Mouse (Mus musculus) kidney, postnatal 36 days (tissue): ENCODE measurements at regions not wholly inside any gene's neighbourhood (a gene's known extent, or its start where the extent isn't known, plus 50 kb on each side); places are given as distances from the start of the nearest gene placed in this dataset.
"Not testable (repeated sequence)": the region's sequence is repeated elsewhere in the genome, so short reads cannot be mapped to it uniquely, and the experiment has no call there.

Experiments
- DNase-seq, 2 experiments: peaks; one replicate each; pipeline ENCODE4 v3.0.0; 2021 to 2022; ENCODE audit warnings: mixed read lengths in 2 of 2

- DNase-seq: no peak
Observed at GRCm38 (mm10) chr7:139323026-139323425, 65.9 kb upstream of the Inpp5a start.

GRCm38 (mm10) chr7:139327030-139327429 lies 61.9 kb upstream of the Inpp5a start:
- no peak for DNase-seq

- peak in 1 of 2 experiments; percentile 28 for DNase-seq
Observed at GRCm38 (mm10) chr7:139332791-139333190, 56.1 kb upstream of the Inpp5a start.

GRCm38 (mm10) chr7:139337998-139338397 lies 50.9 kb upstream of the Inpp5a start:
- not testable (repeated sequence) for DNase-seq
